ENCODE assay signal across 1 mouse cellular context in the genomic region with DNA sequence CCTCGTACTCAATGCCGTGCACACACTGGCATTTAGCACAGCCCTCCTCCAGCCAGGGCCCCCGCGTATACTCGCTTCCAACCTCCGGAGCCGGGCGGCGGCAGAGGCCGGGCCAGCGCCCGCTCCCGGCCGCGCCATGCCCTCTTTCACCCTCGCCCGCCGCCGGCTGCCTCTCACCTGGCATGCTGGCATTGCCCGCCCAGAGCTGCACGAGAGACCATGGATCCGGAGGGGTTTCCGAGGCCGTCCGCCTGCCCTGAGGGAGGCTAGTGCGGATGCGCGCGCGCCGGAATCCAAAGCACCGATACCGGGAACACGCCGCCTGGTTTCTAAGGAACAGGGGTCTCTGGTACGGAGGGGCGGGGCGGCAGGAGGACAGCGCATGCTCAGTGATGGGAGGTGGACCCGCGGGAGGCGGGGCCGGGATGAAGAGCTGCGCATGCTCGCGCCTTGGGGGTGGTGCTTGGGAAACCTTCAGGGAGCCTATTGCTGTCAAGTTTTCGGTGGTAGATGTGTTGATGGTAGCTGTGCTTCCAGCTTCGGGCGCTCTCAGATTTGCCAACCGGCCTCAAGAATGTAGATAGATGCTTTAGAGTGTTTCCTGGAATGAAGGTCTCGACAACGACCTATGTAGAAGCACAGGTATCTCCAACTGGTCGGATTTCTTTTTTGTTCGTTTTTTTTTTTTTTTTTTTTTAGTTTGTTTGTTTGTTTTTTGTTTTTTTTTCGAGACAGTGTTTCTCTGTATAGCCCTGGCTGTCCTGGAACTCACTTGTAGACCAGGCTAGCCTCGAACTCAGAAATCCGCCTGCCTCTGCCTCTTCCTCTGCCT.
TF ChIP-seq lines count a peak whose summit lies in the region.

A gene (minus strand): TSS at position 388 of the 832 bp plus-strand sequence.

TF ChIP-seq in MEL, 35 proteins besides CTCF, POLR2A, EP300 and RAD21 (continued from another document):
- peak; percentile 89 for TF ChIP-seq MXI1 (IDR thresholded peaks at IDR 0.05; ENCODE audit: low read depth, low read length)
- TF ChIP-seq CHD2 (IDR thresholded peaks at IDR 0.05; ENCODE audit: low read length): no peak
- no peak for TF ChIP-seq POLR2AphosphoS2 (IDR thresholded peaks at IDR 0.05; ENCODE audit: low read length)
- TF ChIP-seq CHD1 (IDR thresholded peaks at IDR 0.05; ENCODE audit: low read depth, low read length): no peak
- no peak for TF ChIP-seq ETS1 (IDR thresholded peaks at IDR 0.05; ENCODE audit: low read depth, low read length)
- TF ChIP-seq ZC3H11A (IDR thresholded peaks at IDR 0.05; ENCODE audit: low read depth, low read length): no peak
- TF ChIP-seq E2F4 (IDR thresholded peaks at IDR 0.05; ENCODE audit: borderline replicate concordance, low read depth, low read length): no peak
- no peak for TF ChIP-seq TAL1 (IDR thresholded peaks at IDR 0.05; ENCODE audit: low read length)
- peak; percentile 27 for TF ChIP-seq MAX (IDR thresholded peaks at IDR 0.05; ENCODE audit: low read length)
- TF ChIP-seq KAT2A (conservative IDR thresholded peaks at IDR 0.05; ENCODE audit: low read depth, low read length): no peak
- TF ChIP-seq USF1 (IDR thresholded peaks at IDR 0.05; ENCODE audit: low read depth, low read length): no peak
- no peak for TF ChIP-seq USF2 (IDR thresholded peaks at IDR 0.05; ENCODE audit: borderline replicate concordance in 1 of 2, insufficient read depth in 1 of 2, low read depth in 1 of 2, low read length in 2 of 2)
- TF ChIP-seq NELFE (IDR thresholded peaks at IDR 0.05; ENCODE audit: low read depth, low read length): peak; percentile 73
- TF ChIP-seq GATA1 (IDR thresholded peaks at IDR 0.05; ENCODE audit: low read depth, low read length): no peak
- peak; percentile 59; the same call in 1 of the 2 replicates for TF ChIP-seq HCFC1 (IDR thresholded peaks at IDR 0.05; ENCODE audit: low read depth, low read length)
- TF ChIP-seq UBTF (IDR thresholded peaks at IDR 0.05; ENCODE audit: borderline replicate concordance, insufficient read depth, low read depth, low read length): no peak
- no peak for TF ChIP-seq JUND (IDR thresholded peaks at IDR 0.05; ENCODE audit: low read depth, low read length)
TF ChIP-seq in MEL: peak in this region for 11.
